Mouse (Mus musculus) MN1 (cell line): ENCODE data around the gene Mbnl2.

ENCODE experiments used
- DNase-seq: peaks from one replicate; pipeline ENCODE4 v3.0.0-alpha.2; 2016; ENCODE audit warnings: low spot score

Mbnl2 gene

GRCm38 (mm10) chr14:120330454-120330853 lies 55.0 kb downstream of the Mbnl2 start:
- DNase-seq = no peak

GRCm38 (mm10) chr14:120330881-120331514 lies 55.5 kb downstream of the Mbnl2 start:
- DNase-seq = no peak

GRCm38 (mm10) chr14:120333465-120334243 lies 58.2 kb downstream of the Mbnl2 start:
- DNase-seq = no peak

- no peak for DNase-seq
These were observed 59.9 kb downstream of the Mbnl2 start for GRCm38 (mm10) chr14:120335366-120335765.

- no peak for DNase-seq
These were observed 60.4 kb downstream of the Mbnl2 start for GRCm38 (mm10) chr14:120335871-120336270.

GRCm38 (mm10) chr14:120336380-120336779 lies 60.9 kb downstream of the Mbnl2 start:
- peak; percentile 42 for DNase-seq

- DNase-seq = no peak
These were observed 61.4 kb downstream of the Mbnl2 start for GRCm38 (mm10) chr14:120336841-120337240.

GRCm38 (mm10) chr14:120337731-120338462 lies 62.4 kb downstream of the Mbnl2 start:
- DNase-seq = no peak

- DNase-seq = no peak
These were observed 63.2 kb downstream of the Mbnl2 start for GRCm38 (mm10) chr14:120338706-120339105.

- peak; percentile 42 for DNase-seq
These were observed 66.4 kb downstream of the Mbnl2 start for GRCm38 (mm10) chr14:120341912-120342311.

GRCm38 (mm10) chr14:120342321-120342720 lies 66.9 kb downstream of the Mbnl2 start:
- peak; percentile 78 for DNase-seq

- no peak for DNase-seq
These were observed 69.2 kb downstream of the Mbnl2 start for GRCm38 (mm10) chr14:120344641-120345040.

GRCm38 (mm10) chr14:120347410-120348315 lies 72.2 kb downstream of the Mbnl2 start:
- DNase-seq = no peak

- no peak for DNase-seq
These were observed 73.9 kb downstream of the Mbnl2 start for GRCm38 (mm10) chr14:120349332-120349731.

GRCm38 (mm10) chr14:120352136-120352843 lies 76.8 kb downstream of the Mbnl2 start:
- DNase-seq = no peak

GRCm38 (mm10) chr14:120353211-120353610 lies 77.7 kb downstream of the Mbnl2 start:
- no peak for DNase-seq

GRCm38 (mm10) chr14:120354595-120354994 lies 79.1 kb downstream of the Mbnl2 start:
- no peak for DNase-seq

- peak; percentile 63 for DNase-seq
These were observed 79.7 kb downstream of the Mbnl2 start for GRCm38 (mm10) chr14:120355040-120355741.

GRCm38 (mm10) chr14:120355742-120356440 lies 80.4 kb downstream of the Mbnl2 start:
- no peak for DNase-seq
